Mouse (Mus musculus) heart, embryonic 10.5 days (tissue): ENCODE measurements around the gene Pdhx. TPM values are rescaled to one million over a fixed set of nuclear protein-coding genes. Genes with fewer than 3 reads are reported as not detected.

ENCODE experiments used
- DNase-seq: peaks from one replicate; pipeline ENCODE4 v3.0.0-alpha.2; 2017; ENCODE audit warnings: low spot score
- H3K27ac ChIP-seq: fragments of 300-500 bp; sonication (generic); 2 replicates; pipeline ENCODE4 v1.5.1; 2016; ENCODE audit warnings: mild to moderate bottlenecking
- H3K27me3 ChIP-seq: fragments of 300-500 bp; sonication (generic); 2 replicates; pipeline ENCODE4 v1.6.1; 2016; ENCODE audit warnings: mild to moderate bottlenecking; ENCODE audit not compliant: poor library complexity, insufficient read depth, severe bottlenecking
- H3K36me3 ChIP-seq: fragments of 300-500 bp; sonication (generic); 2 replicates; pipeline ENCODE4 v1.6.1; 2016; ENCODE audit warnings: mild to moderate bottlenecking, moderate library complexity
- H3K4me1 ChIP-seq: fragments of 300-500 bp; sonication (generic); 2 replicates; pipeline ENCODE4 v1.6.1; 2016; ENCODE audit warnings: mild to moderate bottlenecking
- H3K4me3 ChIP-seq: fragments of 300-500 bp; sonication (generic); 2 replicates; pipeline ENCODE4 v1.5.1; 2016; ENCODE audit warnings: mild to moderate bottlenecking, moderate library complexity
- H3K9me3 ChIP-seq: fragments of 300-500 bp; sonication (generic); 2 replicates; pipeline ENCODE4 v1.6.1; 2016; ENCODE audit warnings: mild to moderate bottlenecking, moderate library complexity
- WGBS: fragments of 180-500 bp; shearing (Covaris S2); methylation state at CpG from one replicate; pipeline ENCODE4 v1.1.7; 2016; 5-methylcytosine and 5-hydroxymethylcytosine counted together
- polyA plus RNA-seq: library from polyadenylated mRNA; unstranded; fragments of >200 nt; fragmentation: Nextera tagmentation; extraction: Ambion mirVana; gene quantifications from 2 replicates; pipeline ENCODE4 v1.2.1, GENCODE M21; 2016

Pdhx gene
- polyA plus RNA-seq, 1 experiment from 2014 or later = 47.2 TPM

GRCm38 (mm10) chr2:102979112-102979511 is 94.2 kb downstream of the Pdhx start:
- H3K4me1 ChIP-seq = no peaks in the 10 kb centered on the region
- H3K9me3 ChIP-seq = no peaks in the 10 kb centered on the region
- no peak for DNase-seq
- no peak overlapping the region for H3K27ac ChIP-seq
- H3K36me3 ChIP-seq = no peaks in the 10 kb centered on the region
- no peaks in the 10 kb centered on the region for H3K27me3 ChIP-seq
- no peak overlapping the region for H3K4me3 ChIP-seq

GRCm38 (mm10) chr2:102975358-102975945 is 97.9 kb downstream of the Pdhx start:
- H3K27ac ChIP-seq = no peak overlapping the region
- peaks cover 8% of the 10 kb centered on the region; the same call in 1 of the 2 replicates for H3K4me1 ChIP-seq
- H3K27me3 ChIP-seq = no peaks in the 10 kb centered on the region
- H3K9me3 ChIP-seq = no peaks in the 10 kb centered on the region
- peak; percentile 46 for DNase-seq
- no peak overlapping the region for H3K4me3 ChIP-seq
- 66% methylated on average over 5 of the region's 5 CpGs for WGBS
- H3K36me3 ChIP-seq = no peaks in the 10 kb centered on the region

GRCm38 (mm10) chr2:102973115-102973514 is 100.2 kb downstream of the Pdhx start:
- WGBS = 89% methylated on average over 3 of the region's 3 CpGs
- no peaks in the 10 kb centered on the region for H3K27me3 ChIP-seq
- no peaks in the 10 kb centered on the region for H3K9me3 ChIP-seq
- no peaks in the 10 kb centered on the region for H3K36me3 ChIP-seq
- no peak for DNase-seq
- H3K4me3 ChIP-seq = no peak overlapping the region
- no peak overlapping the region for H3K27ac ChIP-seq
- peaks cover 8% of the 10 kb centered on the region; the same call in 1 of the 2 replicates for H3K4me1 ChIP-seq

GRCm38 (mm10) chr2:102972575-102972974 is 100.7 kb downstream of the Pdhx start:
- Histone ChIP-seq H3K27ac (no peak overlapping the region), H3K36me3 (no peaks in the 10 kb centered on the region), H3K4me1 (peaks cover 8% of the 10 kb centered on the region; the same call in 1 of the 2 replicates), H3K27me3 (no peaks in the 10 kb centered on the region), H3K9me3 (no peaks in the 10 kb centered on the region), H3K4me3 (no peak overlapping the region)
- 47% methylated on average over 5 of the region's 5 CpGs for WGBS
- peak; percentile 39 for DNase-seq

- no peak for DNase-seq
- no peaks in the 10 kb centered on the region for H3K9me3 ChIP-seq
- no peak overlapping the region for H3K27ac ChIP-seq
- no peaks in the 10 kb centered on the region for H3K27me3 ChIP-seq
- no peaks in the 10 kb centered on the region for H3K36me3 ChIP-seq
- no peak overlapping the region for H3K4me3 ChIP-seq
- H3K4me1 ChIP-seq = peaks cover 8% of the 10 kb centered on the region; the same call in 1 of the 2 replicates
Measured at GRCm38 (mm10) chr2:102971951-102972350, 101.4 kb downstream of the Pdhx start.

Other genes starting within 250 kb of the Pdhx start
- 13.4 and 22.7 TPM in 2 replicates for gene Cd44, start 171.8 kb downstream of the Pdhx start, polyA plus RNA-seq
- gene Apip, start 162 bp upstream of the Pdhx start, polyA plus RNA-seq = 65.4 and 66.2 TPM in 2 replicates
- not detected in 2 replicates for gene Ehf, start 229.8 kb upstream of the Pdhx start, polyA plus RNA-seq